Mouse (Mus musculus) neural tube, embryonic 13.5 days (tissue): Measurements from ENCODE around the gene Dcdc2b. TPM values are rescaled to one million over a fixed set of nuclear protein-coding genes. Genes with fewer than 3 reads are reported as not detected.

Source experiments
- ATAC-seq: fragments of 200-750 bp; cut with Nextera tagmentation; 2 replicates; pipeline ENCODE4 v1.8.0; 2017; ENCODE audit warnings: low read depth, mild to moderate bottlenecking, moderate TSS enrichment, moderate library complexity
- H3K27ac ChIP-seq: fragments of 300-500 bp; sonication (generic); replicated peaks from 2 replicates; pipeline ENCODE4 v1.5.1; 2015; ENCODE audit warnings: moderate library complexity, mild to moderate bottlenecking, inconsistent platforms
- H3K27me3 ChIP-seq: fragments of 300-500 bp; sonication (generic); 2 replicates; pipeline ENCODE4 v1.6.1; 2015; ENCODE audit warnings: mild to moderate bottlenecking, inconsistent platforms
- H3K36me3 ChIP-seq: fragments of 300-500 bp; sonication (generic); 2 replicates; pipeline ENCODE4 v1.6.1; 2015; ENCODE audit warnings: mild to moderate bottlenecking, inconsistent platforms
- H3K4me1 ChIP-seq: fragments of 300-500 bp; sonication (generic); replicated peaks from 2 replicates; pipeline ENCODE4 v1.6.1; 2015; ENCODE audit warnings: inconsistent platforms
- H3K4me2 ChIP-seq: fragments of 300-500 bp; sonication (generic); 2 replicates; pipeline ENCODE4 v1.6.1; 2015; ENCODE audit warnings: inconsistent platforms, mild to moderate bottlenecking, moderate library complexity
- H3K4me3 ChIP-seq: fragments of 300-500 bp; sonication (generic); 2 replicates; pipeline ENCODE4 v1.5.1; 2015; ENCODE audit warnings: mild to moderate bottlenecking, inconsistent platforms
- H3K9ac ChIP-seq: fragments of 300-500 bp; sonication (generic); 2 replicates; pipeline ENCODE4 v1.6.1; 2015; ENCODE audit warnings: moderate library complexity, mild to moderate bottlenecking, inconsistent platforms
- H3K9me3 ChIP-seq: fragments of 300-500 bp; sonication (generic); 2 replicates; pipeline ENCODE4 v1.6.1; 2016; ENCODE audit warnings: inconsistent platforms
- WGBS: fragments of 180-500 bp; shearing (Covaris S2); methylation state at CpG from one replicate; pipeline ENCODE4 v1.1.7; 2015; 5-methylcytosine and 5-hydroxymethylcytosine counted together
- polyA plus RNA-seq: library from polyadenylated mRNA; unstranded; fragments of >200 nt; fragmentation: Nextera tagmentation; extraction: Ambion mirVana; gene quantifications from 2 replicates; pipeline ENCODE4 v1.2.1, GENCODE M21; 2015

The Dcdc2b gene
- polyA plus RNA-seq, 1 experiment from 2014 or later, result 3.5 TPM

GRCm38 (mm10) chr4:129572236-129573092 is 41.6 kb downstream of the Dcdc2b start:
- 88% methylated on average over 13 of the region's 13 CpGs for WGBS

GRCm38 (mm10) chr4:129571551-129572084 is 42.4 kb downstream of the Dcdc2b start:
- Histone ChIP-seq H3K9ac (no peak overlapping the region), H3K9me3 (no peaks in the 10 kb centered on the region), H3K36me3 (no peaks in the 10 kb centered on the region), H3K4me3 (no peak overlapping the region), H3K27ac (no peak overlapping the region), H3K4me2 (no peak overlapping the region), H3K27me3 (no peaks in the 10 kb centered on the region), H3K4me1 (no peaks in the 10 kb centered on the region; the same call in 1 of the 2 replicates)
- WGBS, result 80% methylated on average over 8 of the region's 8 CpGs
- ATAC-seq, result no peak

More at GRCm38 (mm10) chr4:129572236-129573092, 41.6 kb downstream of the Dcdc2b start:
- H3K27me3 ChIP-seq, result no peaks in the 10 kb centered on the region
- H3K9me3 ChIP-seq, result no peaks in the 10 kb centered on the region
- H3K36me3 ChIP-seq, result no peaks in the 10 kb centered on the region
- no peak overlapping the region for H3K9ac ChIP-seq
- no peak overlapping the region for H3K27ac ChIP-seq
- no peak overlapping the region for H3K4me3 ChIP-seq
- ATAC-seq, result no peak
- H3K4me1 ChIP-seq, result peaks cover 8% of the 10 kb centered on the region
- no peak overlapping the region for H3K4me2 ChIP-seq

GRCm38 (mm10) chr4:129570028-129570427 is 44.0 kb downstream of the Dcdc2b start:
- no peak overlapping the region for H3K4me3 ChIP-seq
- WGBS, result 89% methylated on average over 6 of the region's 6 CpGs
- no peak for ATAC-seq
- no peaks in the 10 kb centered on the region; the same call in 1 of the 2 replicates for H3K4me1 ChIP-seq
- no peaks in the 10 kb centered on the region for H3K36me3 ChIP-seq
- no peak overlapping the region for H3K4me2 ChIP-seq
- no peaks in the 10 kb centered on the region for H3K27me3 ChIP-seq
- no peaks in the 10 kb centered on the region for H3K9me3 ChIP-seq
- no peak overlapping the region for H3K9ac ChIP-seq
- no peak overlapping the region for H3K27ac ChIP-seq

- ATAC-seq, result no peak
- no peaks in the 10 kb centered on the region for H3K27me3 ChIP-seq
Observed at GRCm38 (mm10) chr4:129568366-129568765, 45.7 kb downstream of the Dcdc2b start.

GRCm38 (mm10) chr4:129565139-129565538 is 48.9 kb downstream of the Dcdc2b start:
- H3K27ac ChIP-seq, result no peak overlapping the region
- WGBS, result 84% methylated on average over 6 of the region's 6 CpGs
- no peak overlapping the region for H3K4me3 ChIP-seq
- H3K27me3 ChIP-seq, result no peaks in the 10 kb centered on the region
- H3K9me3 ChIP-seq, result no peaks in the 10 kb centered on the region
- no peaks in the 10 kb centered on the region for H3K36me3 ChIP-seq
- no peak overlapping the region for H3K4me2 ChIP-seq
- no peak overlapping the region for H3K9ac ChIP-seq
- ATAC-seq, result no peak
- 0 out of 2 replicates have a peak, but pooled peaks cover 7% of the 10 kb centered on the region for H3K4me1 ChIP-seq

More at GRCm38 (mm10) chr4:129568366-129568765, 45.7 kb downstream of the Dcdc2b start:
- no peak overlapping the region for H3K9ac ChIP-seq
- 95% methylated on average over 7 of the region's 7 CpGs for WGBS
- H3K4me3 ChIP-seq, result no peak overlapping the region
- H3K36me3 ChIP-seq, result no peaks in the 10 kb centered on the region
- H3K9me3 ChIP-seq, result no peaks in the 10 kb centered on the region
- H3K4me1 ChIP-seq, result 0 out of 2 replicates have a peak, but pooled peaks cover 5% of the 10 kb centered on the region
- H3K4me2 ChIP-seq, result no peak overlapping the region
- no peak overlapping the region for H3K27ac ChIP-seq

- Histone ChIP-seq H3K27ac (no peak overlapping the region; the same call in 1 of the 2 replicates), H3K9ac (no peak overlapping the region)
Observed at GRCm38 (mm10) chr4:129563718-129564117, 50.3 kb downstream of the Dcdc2b start.

GRCm38 (mm10) chr4:129561184-129561583 is 52.9 kb downstream of the Dcdc2b start:
- 90% methylated on average over 5 of the region's 5 CpGs for WGBS
- H3K4me1 ChIP-seq, result peaks cover 14% of the 10 kb centered on the region
- no peak for ATAC-seq
- H3K27me3 ChIP-seq, result no peaks in the 10 kb centered on the region
- H3K4me2 ChIP-seq, result no peak overlapping the region
- no peak overlapping the region for H3K9ac ChIP-seq
- no peak overlapping the region for H3K27ac ChIP-seq
- no peak overlapping the region for H3K4me3 ChIP-seq
- H3K9me3 ChIP-seq, result no peaks in the 10 kb centered on the region
- H3K36me3 ChIP-seq, result no peaks in the 10 kb centered on the region

More at GRCm38 (mm10) chr4:129563718-129564117, 50.3 kb downstream of the Dcdc2b start:
- WGBS, result 22% methylated on average over 8 of the region's 8 CpGs
- no peak overlapping the region for H3K4me3 ChIP-seq
- H3K4me2 ChIP-seq, result no peak overlapping the region
- no peaks in the 10 kb centered on the region for H3K36me3 ChIP-seq
- H3K27me3 ChIP-seq, result no peaks in the 10 kb centered on the region
- H3K4me1 ChIP-seq, result 0 out of 2 replicates have a peak, but pooled peaks cover 7% of the 10 kb centered on the region
- no peak for ATAC-seq
- no peaks in the 10 kb centered on the region for H3K9me3 ChIP-seq

Other genes starting within 250 kb of the Dcdc2b start
- 18.5 and 20.4 TPM in 2 replicates for gene Zbtb8a, start 236.1 kb downstream of the Dcdc2b start, polyA plus RNA-seq
- gene Zbtb8b, start 173.4 kb downstream of the Dcdc2b start, polyA plus RNA-seq, result 10.7 and 11.1 TPM in 2 replicates
- gene Bsdc1, start 152.7 kb downstream of the Dcdc2b start, polyA plus RNA-seq, result 34.8 and 38.1 TPM in 2 replicates
- gene Tssk3, start 123.2 kb downstream of the Dcdc2b start, polyA plus RNA-seq, result not detected in 2 replicates
- not detected in 2 replicates for gene Fam229a, start 123.1 kb downstream of the Dcdc2b start, polyA plus RNA-seq
- 1,745 and 1,831 TPM in 2 replicates for gene Marcksl1, start 100.7 kb downstream of the Dcdc2b start, polyA plus RNA-seq
- 116 and 120 TPM in 2 replicates for gene Hdac1, start 71.5 kb downstream of the Dcdc2b start, polyA plus RNA-seq
- 8.7 and 11.6 TPM in 2 replicates for gene Lck, start 40.6 kb downstream of the Dcdc2b start, polyA plus RNA-seq
- 0.73 and 1.5 TPM in 2 replicates for gene Fam167b, start 35.7 kb downstream of the Dcdc2b start, polyA plus RNA-seq
- 209 and 223 TPM in 2 replicates for gene Eif3i, start 13.6 kb downstream of the Dcdc2b start, polyA plus RNA-seq
- 176 and 193 TPM in 2 replicates for gene Tmem234, start 13.6 kb downstream of the Dcdc2b start, polyA plus RNA-seq
- gene Iqcc, start 4.8 kb upstream of the Dcdc2b start, polyA plus RNA-seq, result 34.7 and 35.1 TPM in 2 replicates
- 140 and 143 TPM in 2 replicates for gene Ccdc28b, start 9.7 kb upstream of the Dcdc2b start, polyA plus RNA-seq
- gene Txlna, start 26.8 kb upstream of the Dcdc2b start, polyA plus RNA-seq, result 47.6 and 55.2 TPM in 2 replicates
- gene Kpna6, start 58.5 kb upstream of the Dcdc2b start, polyA plus RNA-seq, result 14.7 and 16.2 TPM in 2 replicates
- gene Tmem39b, start 82.6 kb upstream of the Dcdc2b start, polyA plus RNA-seq, result 13.5 TPM in 2 replicates
- 150 and 165 TPM in 2 replicates for gene Khdrbs1, start 128.0 kb upstream of the Dcdc2b start, polyA plus RNA-seq
- gene Ptp4a2, start 197.0 kb upstream of the Dcdc2b start, polyA plus RNA-seq, result 288 and 293 TPM in 2 replicates